Mouse (Mus musculus): ENCODE data around the gene Tspan13.
A peak's percentile ranks its signal among the peaks of the same experiment; 100 is the strongest.

Gene Tspan13

DNA sequence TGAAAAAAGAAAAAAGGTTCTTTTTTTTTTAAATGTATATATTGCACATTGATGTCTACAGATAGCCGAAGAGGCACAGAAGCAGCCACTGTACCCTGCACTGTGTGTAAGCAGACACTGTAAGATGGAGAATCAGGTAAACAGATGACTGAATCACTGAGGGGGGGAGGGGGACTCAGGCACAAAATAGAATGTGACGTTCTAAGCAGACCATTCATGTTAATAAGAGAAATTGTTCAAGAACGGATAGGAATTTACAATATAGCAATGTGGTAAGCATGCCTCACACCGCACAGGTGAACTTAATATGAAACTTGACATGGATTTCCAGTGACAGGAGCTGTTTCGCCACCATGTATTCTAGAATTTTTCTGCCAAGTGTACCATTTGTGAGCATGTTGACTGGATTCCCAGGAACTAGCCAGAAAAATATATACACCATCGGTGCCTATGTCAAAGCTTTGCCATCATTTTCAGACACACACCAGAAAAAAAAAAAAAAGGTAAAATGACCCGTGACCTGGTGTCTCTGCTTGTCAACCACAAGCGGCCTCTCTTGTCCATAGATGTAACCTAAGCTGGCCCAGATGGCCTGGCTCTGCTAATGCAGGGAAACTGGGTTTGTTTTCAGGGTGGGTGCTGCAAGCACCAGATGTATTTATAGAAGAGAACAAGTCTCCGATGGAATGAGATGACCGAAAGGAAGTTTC lies 1.6 kb downstream of the Tspan13 start:
- Histone ChIP-seq H3K4me1 (replicated peaks; ENCODE audit: low read depth, low read length) (peaks cover 31% of the 10 kb centered on the region), H3K27me3 (ENCODE audit: insufficient read depth, low read length) (no peaks in the 10 kb centered on the region), H3K36me3 (ENCODE audit: insufficient read depth, low read length) (no peaks in the 10 kb centered on the region), H3K9me3 (ENCODE audit: low read length) (no peaks in the 10 kb centered on the region), H3K4me3 (replicated peaks; ENCODE audit: low read length) (peak overlapping the region; percentile 99; the same call in 1 of the 2 replicates)
- no peak for TF ChIP-seq CTCF (conservative IDR thresholded peaks at IDR 0.05; ENCODE audit: low read length)
- no peak for TF ChIP-seq POU5F1 (IDR thresholded peaks at IDR 0.05; ENCODE audit: borderline replicate concordance, low read length)
- no peak for TF ChIP-seq NANOG (IDR thresholded peaks at IDR 0.05; ENCODE audit: borderline replicate concordance, low read length)

GRCm38 (mm10) chr12:36039541-36040084 lies 2.7 kb downstream of the Tspan13 start:
- H3K27me3 ChIP-seq (ENCODE audit: insufficient read depth, low read length) = no peaks in the 10 kb centered on the region
- H3K36me3 ChIP-seq (ENCODE audit: insufficient read depth, low read length) = no peaks in the 10 kb centered on the region
- H3K9me3 ChIP-seq (ENCODE audit: low read length) = no peaks in the 10 kb centered on the region
- TF ChIP-seq CTCF (conservative IDR thresholded peaks at IDR 0.05; ENCODE audit: low read length) (no peak), NANOG (IDR thresholded peaks at IDR 0.05; ENCODE audit: borderline replicate concordance, low read length) (no peak), POU5F1 (IDR thresholded peaks at IDR 0.05; ENCODE audit: borderline replicate concordance, low read length) (no peak)
- no peak overlapping the region for H3K4me3 ChIP-seq (replicated peaks; ENCODE audit: low read length)
- peaks cover 31% of the 10 kb centered on the region for H3K4me1 ChIP-seq (replicated peaks; ENCODE audit: low read depth, low read length)

GRCm38 (mm10) chr12:36036776-36037175 lies 5.5 kb downstream of the Tspan13 start:
- Histone ChIP-seq H3K4me3 (replicated peaks; ENCODE audit: low read length) (no peak overlapping the region), H3K27me3 (ENCODE audit: insufficient read depth, low read length) (no peaks in the 10 kb centered on the region), H3K36me3 (ENCODE audit: insufficient read depth, low read length) (no peaks in the 10 kb centered on the region), H3K4me1 (replicated peaks; ENCODE audit: low read depth, low read length) (peaks cover 24% of the 10 kb centered on the region), H3K9me3 (ENCODE audit: low read length) (peaks cover 4% of the 10 kb centered on the region; the same call in 1 of the 2 replicates)
- TF ChIP-seq POU5F1 (IDR thresholded peaks at IDR 0.05; ENCODE audit: borderline replicate concordance, low read length) (no peak), NANOG (IDR thresholded peaks at IDR 0.05; ENCODE audit: borderline replicate concordance, low read length) (no peak), CTCF (conservative IDR thresholded peaks at IDR 0.05; ENCODE audit: low read length) (no peak)

DNA sequence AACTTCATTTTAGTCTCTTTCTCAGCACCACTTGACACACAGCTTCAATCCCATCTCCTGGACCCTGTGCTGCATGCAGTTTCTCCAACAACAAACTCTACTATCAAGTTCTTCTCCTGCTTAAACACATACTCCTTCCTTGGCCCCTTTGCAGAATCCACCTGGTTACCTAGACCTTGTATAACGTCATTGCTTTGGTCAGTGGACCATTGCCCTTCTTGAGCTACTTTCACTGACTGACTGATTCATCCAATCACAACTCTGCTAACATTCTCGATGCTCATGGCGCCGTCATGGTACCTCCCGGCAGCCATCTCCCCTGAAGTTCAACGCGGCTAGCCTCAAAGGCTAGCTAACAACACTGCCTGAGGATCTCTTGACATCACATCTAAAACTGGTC lies 6.2 kb downstream of the Tspan13 start:
- H3K4me3 ChIP-seq (replicated peaks; ENCODE audit: low read length) = no peak overlapping the region
- no peak for TF ChIP-seq POU5F1 (IDR thresholded peaks at IDR 0.05; ENCODE audit: borderline replicate concordance, low read length)
- no peak for TF ChIP-seq CTCF (conservative IDR thresholded peaks at IDR 0.05; ENCODE audit: low read length)
- TF ChIP-seq NANOG (IDR thresholded peaks at IDR 0.05; ENCODE audit: borderline replicate concordance, low read length) = no peak
- peaks cover 4% of the 10 kb centered on the region; the same call in 1 of the 2 replicates for H3K9me3 ChIP-seq (ENCODE audit: low read length)

GRCm38 (mm10) chr12:36035501-36035900 lies 6.8 kb downstream of the Tspan13 start:
- H3K4me3 ChIP-seq (replicated peaks; ENCODE audit: low read length) = no peak overlapping the region
- no peaks in the 10 kb centered on the region for H3K27me3 ChIP-seq (ENCODE audit: insufficient read depth, low read length)
- TF ChIP-seq NANOG (IDR thresholded peaks at IDR 0.05; ENCODE audit: borderline replicate concordance, low read length) = no peak
- TF ChIP-seq POU5F1 (IDR thresholded peaks at IDR 0.05; ENCODE audit: borderline replicate concordance, low read length) = no peak
- TF ChIP-seq CTCF (conservative IDR thresholded peaks at IDR 0.05; ENCODE audit: low read length) = no peak
- H3K36me3 ChIP-seq (ENCODE audit: insufficient read depth, low read length) = no peaks in the 10 kb centered on the region
- H3K9me3 ChIP-seq (ENCODE audit: low read length) = peaks cover 4% of the 10 kb centered on the region; the same call in 1 of the 2 replicates
- H3K4me1 ChIP-seq (replicated peaks; ENCODE audit: low read depth, low read length) = peaks cover 17% of the 10 kb centered on the region

More for the DNA sequence above, 6.2 kb downstream of the Tspan13 start:
- no peaks in the 10 kb centered on the region for H3K27me3 ChIP-seq (ENCODE audit: insufficient read depth, low read length)
- peaks cover 20% of the 10 kb centered on the region for H3K4me1 ChIP-seq (replicated peaks; ENCODE audit: low read depth, low read length)
- H3K36me3 ChIP-seq (ENCODE audit: insufficient read depth, low read length) = no peaks in the 10 kb centered on the region

GRCm38 (mm10) chr12:36032419-36032818 lies 9.9 kb downstream of the Tspan13 start:
- no peak overlapping the region for H3K4me3 ChIP-seq (replicated peaks; ENCODE audit: low read length)
- H3K36me3 ChIP-seq (ENCODE audit: insufficient read depth, low read length) = no peaks in the 10 kb centered on the region
- peaks cover 15% of the 10 kb centered on the region for H3K4me1 ChIP-seq (replicated peaks; ENCODE audit: low read depth, low read length)
- no peak for TF ChIP-seq POU5F1 (IDR thresholded peaks at IDR 0.05; ENCODE audit: borderline replicate concordance, low read length)
- TF ChIP-seq NANOG (IDR thresholded peaks at IDR 0.05; ENCODE audit: borderline replicate concordance, low read length) = no peak
- no peak for TF ChIP-seq CTCF (conservative IDR thresholded peaks at IDR 0.05; ENCODE audit: low read length)
- H3K27me3 ChIP-seq (ENCODE audit: insufficient read depth, low read length) = no peaks in the 10 kb centered on the region
- peaks cover 4% of the 10 kb centered on the region; the same call in 1 of the 2 replicates for H3K9me3 ChIP-seq (ENCODE audit: low read length)

GRCm38 (mm10) chr12:36030660-36031363 lies 11.5 kb downstream of the Tspan13 start:
- Histone ChIP-seq H3K27me3 (ENCODE audit: insufficient read depth, low read length) (no peaks in the 10 kb centered on the region), H3K4me3 (replicated peaks; ENCODE audit: low read length) (no peak overlapping the region), H3K36me3 (ENCODE audit: insufficient read depth, low read length) (no peaks in the 10 kb centered on the region), H3K9me3 (ENCODE audit: low read length) (peaks cover 4% of the 10 kb centered on the region; the same call in 1 of the 2 replicates), H3K4me1 (replicated peaks; ENCODE audit: low read depth, low read length) (peaks cover 15% of the 10 kb centered on the region)
- TF ChIP-seq CTCF (conservative IDR thresholded peaks at IDR 0.05; ENCODE audit: low read length) (no peak), POU5F1 (IDR thresholded peaks at IDR 0.05; ENCODE audit: borderline replicate concordance, low read length) (no peak), NANOG (IDR thresholded peaks at IDR 0.05; ENCODE audit: borderline replicate concordance, low read length) (no peak)

GRCm38 (mm10) chr12:36029687-36030086 lies 12.6 kb downstream of the Tspan13 start:
- Histone ChIP-seq H3K9me3 (ENCODE audit: low read length) (peaks cover 4% of the 10 kb centered on the region; the same call in 1 of the 2 replicates), H3K36me3 (ENCODE audit: insufficient read depth, low read length) (no peaks in the 10 kb centered on the region), H3K4me3 (replicated peaks; ENCODE audit: low read length) (no peak overlapping the region), H3K4me1 (replicated peaks; ENCODE audit: low read depth, low read length) (peaks cover 19% of the 10 kb centered on the region), H3K27me3 (ENCODE audit: insufficient read depth, low read length) (no peaks in the 10 kb centered on the region)
- TF ChIP-seq NANOG (IDR thresholded peaks at IDR 0.05; ENCODE audit: borderline replicate concordance, low read length) = no peak
- TF ChIP-seq CTCF (conservative IDR thresholded peaks at IDR 0.05; ENCODE audit: low read length) = no peak
- no peak for TF ChIP-seq POU5F1 (IDR thresholded peaks at IDR 0.05; ENCODE audit: borderline replicate concordance, low read length)

Measured in E14TG2a.4 (cell line).